Mouse (Mus musculus) left cerebral cortex, adult 2 months (tissue): ENCODE data around the gene Il2ra. TPM values are rescaled to one million over a fixed set of nuclear protein-coding genes. Genes with fewer than 3 reads are reported as not detected.
"Not testable (repeated sequence)": the region's sequence is repeated elsewhere in the genome, so short reads cannot be mapped to it uniquely, and the experiment has no call there.

ENCODE experiments used
- DNase-seq, 2 experiments: peaks; one replicate each; pipeline ENCODE4 v3.0.0; 2021 to 2022; ENCODE audit warnings: low spot score in 2 of 2, mixed read lengths in 1 of 2; ENCODE audit errors: extremely low spot score in 1 of 2
- H3K27ac ChIP-seq: fragments of 200-600 bp; 2 replicates; pipeline ENCODE4 v1.8.1; 2022
- H3K4me3 ChIP-seq: fragments of 200-600 bp; 2 replicates; pipeline ENCODE4 v1.8.1; 2022
- CTCF ChIP-seq: fragments of 200-600 bp; IDR thresholded peaks from 2 replicates; pipeline ENCODE4 v1.8.1; 2022; ENCODE audit warnings: antibody characterized with exemption, mild to moderate bottlenecking, moderate library complexity
- intact Hi-C: fragments of 180-260 bp; cut with DNase I; formaldehyde crosslinking; loops from one replicate; pipeline ENCODE4 v1.15.1; 2025
- total RNA-seq, 2 experiments: library from RNA; stranded (reverse); gene quantifications; 2 replicates each; pipeline ENCODE4 v1.2.3; 2021

Gene Il2ra
- total RNA-seq, 2 experiments from 2014 or later: 0.07 TPM; not detected in 1

DNA sequence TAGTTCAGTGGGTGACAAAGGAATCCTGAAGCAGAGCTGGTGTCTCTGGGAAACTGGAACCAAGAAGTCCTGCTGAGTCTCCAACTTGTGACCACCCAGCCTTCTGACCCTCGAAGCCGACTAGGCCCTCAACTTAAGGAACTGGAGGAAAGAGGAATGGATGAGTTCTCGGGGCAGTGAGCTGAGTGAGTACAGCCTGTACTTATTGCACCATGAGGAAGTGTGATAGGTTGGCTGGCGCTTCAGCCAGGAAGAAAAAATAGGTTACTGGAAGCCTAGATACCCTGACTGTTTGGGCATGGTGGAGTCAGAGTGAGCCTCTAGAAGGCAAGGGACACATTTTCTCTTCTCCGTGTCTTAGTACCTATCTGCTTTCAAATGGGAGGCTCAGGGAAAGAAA lies 65.9 kb downstream of the Il2ra start:
- no peak for TF ChIP-seq CTCF
- Histone ChIP-seq H3K4me3 (no peak overlapping the region), H3K27ac (no peak overlapping the region)
- no peak for DNase-seq
- intact Hi-C loops: loop anchor here (5.0 kb wide), 2 partner anchors 69 to 106 kb away; partner anchors contain the start of genes Ankrd16, Fbh1 and Rbm17

DNA sequence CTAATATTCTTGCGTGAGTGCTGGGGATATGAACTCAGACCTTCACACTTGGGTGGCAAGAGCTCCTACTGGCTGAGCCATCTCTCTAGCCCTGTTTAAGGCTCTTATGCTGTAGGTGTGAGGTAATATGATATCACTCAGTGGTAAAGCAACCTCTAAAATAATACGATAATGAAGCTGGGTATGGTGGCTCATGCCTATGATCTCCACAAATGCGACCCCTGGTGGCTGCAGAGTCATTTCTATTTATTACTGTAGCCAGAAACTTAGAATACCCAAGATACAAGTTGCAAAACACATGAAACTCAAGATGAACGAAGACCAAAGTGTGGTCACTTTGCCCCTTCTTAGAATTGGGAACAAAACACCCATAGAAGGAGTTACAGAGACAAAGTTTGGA lies 67.5 kb downstream of the Il2ra start:
- peak; percentile 38 for TF ChIP-seq CTCF
- H3K4me3 ChIP-seq, H3K27ac ChIP-seq, intact Hi-C loops, DNase-seq: not testable (repeated sequence)

DNA sequence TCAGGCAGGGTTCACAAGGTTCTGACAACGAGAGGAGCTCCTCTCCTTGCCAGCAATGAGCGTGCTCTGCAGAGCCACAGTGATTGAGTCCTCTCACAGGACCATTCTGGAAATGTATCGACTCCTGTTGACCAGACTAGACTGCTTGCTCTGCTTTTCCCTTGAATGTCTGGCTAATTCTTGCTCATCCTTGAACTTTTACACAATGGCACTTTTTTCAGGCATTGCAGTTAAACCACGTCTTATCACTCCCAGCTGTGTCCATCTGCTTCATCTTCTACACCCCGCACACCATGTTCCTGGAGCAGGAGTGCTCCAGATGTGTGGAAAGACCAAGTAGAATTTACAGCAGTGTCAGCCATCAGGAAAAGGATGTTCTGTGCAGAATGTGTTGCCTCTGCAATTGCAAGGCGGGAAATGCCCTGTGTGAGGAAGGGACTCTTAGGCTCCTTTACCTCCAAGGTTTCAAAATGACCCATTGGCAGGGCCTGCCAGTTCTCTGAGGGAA lies 69.9 kb downstream of the Il2ra start:
- no peak for DNase-seq
- no peak overlapping the region for H3K4me3 ChIP-seq
- no peak overlapping the region for H3K27ac ChIP-seq
- intact Hi-C loops: no loop called here
- no peak for TF ChIP-seq CTCF

DNA sequence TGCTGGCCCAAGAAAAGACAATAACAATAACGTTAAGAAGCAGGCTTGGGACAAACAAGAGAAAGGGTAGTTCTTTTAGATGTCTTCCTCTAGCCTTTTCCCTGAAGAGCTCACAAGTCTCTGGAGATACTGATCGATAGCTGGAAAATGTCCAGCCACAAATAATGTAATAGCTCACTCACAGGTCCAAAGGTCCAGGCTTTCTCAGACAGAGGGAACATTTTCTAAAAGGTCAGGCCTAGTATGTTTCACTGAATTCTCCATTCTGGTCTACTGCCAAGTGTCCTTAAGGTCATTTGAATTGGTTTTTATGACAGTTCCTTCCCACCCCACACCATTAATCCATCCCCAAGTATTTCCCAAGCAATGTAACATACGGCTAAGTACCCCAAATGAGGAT lies 70.4 kb downstream of the Il2ra start:
- TF ChIP-seq CTCF: no peak
- H3K4me3 ChIP-seq: no peak overlapping the region
- no peak for DNase-seq
- intact Hi-C loops: no loop called here
- no peak overlapping the region for H3K27ac ChIP-seq

DNA sequence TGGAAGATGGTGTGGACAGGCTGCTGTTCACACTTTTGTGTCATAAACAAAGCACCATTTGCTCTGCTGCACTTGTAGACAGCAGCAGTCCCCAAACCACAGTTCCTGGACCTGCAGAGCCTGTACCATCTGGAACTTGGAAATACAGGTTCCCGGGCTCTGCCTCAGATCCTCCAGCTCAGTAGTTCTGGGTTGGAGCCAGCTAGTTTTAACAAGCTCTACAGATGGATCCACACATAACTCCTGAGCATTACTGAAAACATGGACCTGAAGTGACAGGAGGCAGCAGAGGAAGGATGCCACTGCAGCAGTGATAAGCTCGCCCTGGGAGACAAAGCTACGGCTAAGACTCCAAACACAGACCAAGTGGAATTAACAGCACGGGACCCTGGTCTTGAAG lies 71.9 kb downstream of the Il2ra start:
- no peak overlapping the region for H3K27ac ChIP-seq
- DNase-seq: no peak
- intact Hi-C loops: no loop called here
- no peak overlapping the region for H3K4me3 ChIP-seq
- TF ChIP-seq CTCF: no peak

DNA sequence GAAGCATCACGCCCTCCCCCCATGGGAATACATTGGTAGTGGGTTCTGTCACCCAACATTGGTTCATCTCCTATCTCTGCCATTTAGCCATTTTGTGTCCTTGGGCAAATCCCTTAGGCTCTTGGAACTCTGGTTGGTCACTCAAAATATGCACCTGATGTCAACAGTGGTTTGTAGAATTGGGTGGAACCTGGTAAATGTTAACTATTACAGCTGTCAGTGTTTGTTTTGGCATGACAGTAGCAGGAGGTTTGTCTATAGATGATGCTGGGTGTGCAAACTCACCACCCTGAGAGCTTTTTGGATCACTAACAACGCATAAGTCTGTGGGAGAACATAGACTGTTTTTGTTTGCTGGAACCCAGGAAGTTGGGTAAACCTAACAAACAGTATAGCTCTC lies 76.0 kb downstream of the Il2ra start:
- no peak for TF ChIP-seq CTCF
- no peak overlapping the region for H3K27ac ChIP-seq
- no peak for DNase-seq
- no peak overlapping the region for H3K4me3 ChIP-seq
- intact Hi-C loops: no loop called here

DNA sequence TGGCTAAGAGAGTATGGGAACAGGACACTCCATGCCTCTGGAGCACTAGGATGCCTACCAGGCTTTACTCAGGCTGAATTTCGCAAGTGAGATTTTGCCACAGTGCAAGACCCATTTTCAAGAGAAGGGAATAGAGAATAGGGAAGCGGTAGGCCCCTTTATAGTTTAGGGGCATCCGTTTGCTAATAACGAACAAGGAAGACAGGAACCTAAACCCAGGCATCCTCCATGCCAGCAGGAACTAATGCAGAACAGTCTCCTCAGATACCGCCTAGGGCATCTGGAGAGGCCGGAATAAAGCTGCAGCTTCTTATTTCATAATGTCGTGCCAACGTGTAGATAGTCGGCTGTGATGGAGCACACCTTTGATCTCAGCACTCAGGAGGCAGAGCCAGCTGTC lies 80.0 kb downstream of the Il2ra start:
- no peak for DNase-seq
- intact Hi-C loops: no loop called here
- Histone ChIP-seq H3K27ac (no peak overlapping the region), H3K4me3 (no peak overlapping the region)
- no peak for TF ChIP-seq CTCF

DNA sequence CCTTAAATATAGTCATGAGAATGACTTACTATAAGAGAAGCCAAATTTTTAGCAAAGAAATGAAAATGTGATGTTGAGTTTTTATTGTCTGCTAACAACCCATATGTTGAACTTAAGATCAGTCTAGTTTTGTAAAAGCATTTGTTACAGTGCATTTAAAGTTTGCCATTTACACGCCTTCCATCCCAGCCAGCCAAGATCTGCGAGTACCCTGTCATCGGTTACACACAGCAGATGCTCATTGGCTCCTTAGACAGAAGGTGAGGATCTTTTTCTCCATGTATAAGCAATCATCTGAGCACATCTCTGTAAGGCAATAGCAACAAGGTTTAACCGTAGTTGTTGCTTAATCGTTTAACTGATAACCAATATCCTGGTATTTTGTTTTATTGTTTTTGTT lies 85.0 kb downstream of the Il2ra start:
- no peak for TF ChIP-seq CTCF
- no peak for DNase-seq
- Histone ChIP-seq H3K4me3 (no peak overlapping the region), H3K27ac (no peak overlapping the region)
- intact Hi-C loops: no loop called here

DNA sequence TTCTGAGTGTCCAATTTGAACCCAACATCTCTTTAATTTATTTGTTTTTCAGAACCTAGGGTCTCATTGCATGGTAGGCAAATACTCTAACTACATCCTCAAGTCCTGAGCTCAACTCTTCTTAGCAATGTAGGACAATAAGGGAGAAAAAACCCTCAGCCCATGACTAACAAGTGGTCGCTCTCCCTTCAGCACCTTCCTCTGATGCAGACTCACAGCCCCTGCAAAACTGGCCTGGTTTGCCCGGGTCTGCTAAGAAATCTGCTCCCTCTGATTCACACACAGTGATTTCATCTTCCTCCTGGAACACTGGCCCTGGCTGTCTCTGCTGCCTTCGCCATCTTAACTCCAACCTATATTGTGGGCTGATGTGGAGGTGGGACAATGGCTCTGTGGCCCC lies 86.5 kb downstream of the Il2ra start:
- intact Hi-C loops: no loop called here
- TF ChIP-seq CTCF: no peak
- H3K27ac ChIP-seq: no peak overlapping the region
- no peak overlapping the region for H3K4me3 ChIP-seq
- no peak for DNase-seq

DNA sequence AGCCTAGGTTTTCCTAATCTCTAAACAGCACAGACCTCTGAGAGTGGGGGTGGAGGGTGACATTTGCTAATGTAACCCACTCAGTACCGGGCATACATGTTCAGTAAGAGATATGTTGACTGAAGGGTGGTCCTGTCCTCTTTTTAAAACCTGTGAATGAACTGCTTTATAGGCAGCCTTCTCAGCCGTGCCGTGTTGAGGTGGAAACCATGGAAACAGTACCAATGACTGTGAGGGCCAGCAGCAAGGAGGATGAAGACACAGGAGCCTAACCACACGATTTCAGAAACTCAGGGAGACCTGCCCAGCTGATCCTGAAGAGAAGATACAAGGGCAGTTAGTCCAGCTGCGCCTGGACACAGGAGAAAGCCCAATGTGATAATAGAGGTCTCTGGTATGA lies 90.4 kb downstream of the Il2ra start:
- DNase-seq: no peak
- TF ChIP-seq CTCF: no peak
- intact Hi-C loops: no loop called here
- Histone ChIP-seq H3K4me3 (no peak overlapping the region), H3K27ac (no peak overlapping the region)

DNA sequence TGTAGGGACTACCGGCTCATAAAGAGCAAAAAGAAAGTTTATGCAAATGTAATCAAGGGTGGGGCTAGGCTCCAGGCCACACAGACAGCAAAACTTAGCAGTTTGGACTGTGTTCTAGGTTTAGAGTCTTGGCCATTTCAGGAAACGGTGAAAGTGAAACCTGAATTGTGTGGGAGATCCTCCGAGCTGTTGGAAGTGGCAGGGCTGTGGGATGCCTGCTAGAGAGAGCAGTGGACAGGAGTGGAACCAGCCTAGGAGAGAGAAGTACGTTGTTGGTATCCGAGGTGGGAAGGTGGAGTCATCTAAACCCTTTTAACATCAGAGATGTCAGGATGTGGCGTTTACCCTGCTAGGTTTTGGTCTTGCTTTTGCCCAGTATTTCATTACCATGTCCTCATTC lies 93.2 kb downstream of the Il2ra start:
- Histone ChIP-seq H3K4me3 (no peak overlapping the region), H3K27ac (no peak overlapping the region)
- intact Hi-C loops: no loop called here
- DNase-seq: no peak
- TF ChIP-seq CTCF: no peak

DNA sequence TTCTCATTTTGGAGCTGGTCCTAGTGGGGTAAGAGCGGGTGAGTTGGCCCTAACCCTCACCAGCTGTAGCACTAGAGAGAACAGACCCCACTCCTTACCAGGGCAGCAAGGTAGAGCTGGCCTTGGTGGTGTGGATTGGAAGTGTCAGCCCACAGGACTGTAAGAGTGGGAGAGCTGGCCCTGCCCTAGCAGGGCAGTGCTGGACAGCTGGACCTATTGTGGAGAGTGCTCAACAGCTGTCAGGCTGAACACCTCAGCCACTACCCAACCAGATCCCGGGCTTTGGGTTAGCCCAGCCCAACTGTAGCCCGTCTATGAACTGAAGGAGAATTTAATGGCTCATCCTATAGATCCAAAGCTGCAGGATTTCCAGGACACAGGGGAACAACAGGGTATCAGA lies 96.2 kb downstream of the Il2ra start:
- no peak overlapping the region for H3K27ac ChIP-seq
- DNase-seq: no peak
- no peak for TF ChIP-seq CTCF
- H3K4me3 ChIP-seq: no peak overlapping the region
- intact Hi-C loops: no loop called here

DNA sequence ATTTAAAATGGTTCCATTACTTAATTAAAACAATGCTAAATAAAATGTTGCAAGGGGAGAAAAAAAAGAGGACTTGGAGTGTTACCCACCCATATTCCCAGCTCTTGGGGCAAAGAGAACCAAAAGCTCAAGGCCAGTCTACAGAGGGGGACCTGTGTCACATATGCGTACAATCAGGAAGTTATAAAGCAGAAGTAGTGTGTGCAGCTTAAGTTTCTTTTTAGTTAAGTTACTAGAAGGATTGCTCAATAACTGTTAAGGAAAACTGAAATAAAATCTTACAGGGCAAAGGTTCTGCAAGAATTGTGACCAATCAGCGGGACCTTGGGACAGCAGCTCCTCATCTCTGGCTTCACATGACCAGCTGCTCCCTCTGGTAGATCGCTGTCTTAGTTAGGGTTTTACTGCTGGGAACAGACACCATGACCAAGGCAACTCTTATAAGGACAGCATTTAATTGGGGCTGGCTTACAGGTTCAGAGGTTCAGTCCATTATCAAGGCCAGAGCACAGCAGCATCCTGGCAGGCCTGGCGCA lies 97.0 kb downstream of the Il2ra start:
- TF ChIP-seq CTCF: no peak
- no peak for DNase-seq
- intact Hi-C loops: no loop called here
- Histone ChIP-seq H3K27ac (no peak overlapping the region), H3K4me3 (no peak overlapping the region)

Other genes with a start within 250 kb of the Il2ra start
- 10 to 100 TPM; 33.8 to 47.2 TPM for gene Pfkfb3, start 88.7 kb upstream of the Il2ra start, total RNA-seq
- 10 to 100 TPM; 84.7 to 86.9 TPM for gene Rbm17, start 38.7 kb upstream of the Il2ra start, total RNA-seq
- gene Gm17490, start 16.5 kb upstream of the Il2ra start, total RNA-seq: not detected
- 10 to 100 TPM; 10.3 to 11.8 TPM for gene Il15ra, start 62.5 kb downstream of the Il2ra start, total RNA-seq
- gene Fbh1, start 134.8 kb downstream of the Il2ra start, total RNA-seq: 100 to 1,000 TPM; 114 to 123 TPM
- gene Ankrd16, start 135.1 kb downstream of the Il2ra start, total RNA-seq: 10 to 100 TPM; 60.3 to 69.0 TPM